ENCODE assay signal across 8 mouse cellular contexts in the genomic region with DNA sequence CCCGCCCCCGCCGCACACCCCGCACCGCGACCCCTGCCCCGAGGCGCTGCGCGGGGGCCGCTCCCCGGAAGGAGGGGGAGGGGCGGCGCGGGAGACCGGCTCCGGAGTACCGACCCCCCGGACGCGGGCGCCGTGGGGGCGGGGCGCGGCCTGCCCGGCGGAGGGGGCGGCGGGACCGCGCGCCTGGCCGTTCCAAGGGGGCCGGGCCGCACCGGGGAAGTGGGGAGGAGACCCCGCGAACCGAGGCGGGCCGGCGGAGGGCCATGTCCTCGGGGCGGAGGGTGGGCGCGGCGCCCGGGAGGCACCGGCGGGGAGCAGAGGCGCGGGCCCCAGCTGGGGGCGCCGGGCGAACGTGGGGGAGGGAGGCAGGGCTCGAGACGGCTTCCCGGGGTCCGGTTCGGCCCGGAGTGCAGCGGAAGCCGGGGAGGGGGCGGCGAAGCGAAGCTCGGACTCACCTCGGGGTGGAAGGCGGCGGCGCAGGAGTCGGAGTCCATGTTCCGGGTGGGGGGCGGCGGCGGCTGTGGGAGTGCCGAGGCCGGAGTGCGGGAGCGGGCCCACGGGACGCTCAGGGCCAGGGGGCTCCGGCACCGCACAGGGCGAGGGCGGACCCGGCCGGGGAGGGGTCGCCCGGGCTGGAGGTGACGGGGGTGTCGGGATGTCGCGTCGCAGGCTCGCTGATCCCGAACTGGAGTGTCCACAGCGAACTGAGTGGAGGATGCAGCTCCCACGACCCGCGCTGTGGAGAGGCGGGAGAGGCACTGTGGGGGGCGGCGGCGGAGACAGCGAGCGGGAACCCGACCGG. TPM values are rescaled to one million over a fixed set of nuclear protein-coding genes. Genes with fewer than 3 reads are reported as not detected.
DNase-seq lines count a peak whose midpoint lies in the region; ATAC-seq and TF ChIP-seq lines count a peak whose summit lies in the region.

No protein-coding gene starts in this region.

- no peaks in the 10 kb centered on the region for H3K9me3 ChIP-seq in heart, embryonic 12.5 days (replicated peaks)
- no peaks in the 10 kb centered on the region for H3K9me3 ChIP-seq in E14TG2a.4 (ENCODE audit: low read length)
- H3K9me3 ChIP-seq in embryonic facial prominence, embryonic 14.5 days (ENCODE audit: control insufficient read depth, low read length): no peaks in the 10 kb centered on the region
- no peaks in the 10 kb centered on the region for H3K9me3 ChIP-seq in intestine, embryonic 15.5 days
- H3K9me3 ChIP-seq in midbrain, embryonic 13.5 days: no peaks in the 10 kb centered on the region

- H3K4me2 ChIP-seq in heart, embryonic 12.5 days: peak overlapping the region; percentile 89
- H3K4me2 ChIP-seq in embryonic facial prominence, embryonic 14.5 days (ENCODE audit: low read depth, low read length): peak overlapping the region; percentile 88
- H3K4me2 ChIP-seq in intestine, embryonic 15.5 days (replicated peaks): peak overlapping the region; percentile 88
- peak overlapping the region; percentile 91 for H3K4me2 ChIP-seq in midbrain, embryonic 13.5 days (replicated peaks)

- peak overlapping the region; percentile 100 for H3K9ac ChIP-seq in heart, embryonic 12.5 days
- H3K9ac ChIP-seq in embryonic facial prominence, embryonic 14.5 days (ENCODE audit: low read depth, low read length): peak overlapping the region; percentile 95
- H3K9ac ChIP-seq in intestine, embryonic 15.5 days: peak overlapping the region; percentile 93
- H3K9ac ChIP-seq in midbrain, embryonic 13.5 days (replicated peaks): peak overlapping the region; percentile 93

- no peak for TF ChIP-seq CTCF in E14TG2a.4 (conservative IDR thresholded peaks at IDR 0.05; ENCODE audit: low read length)

- peaks cover 27% of the 10 kb centered on the region for H3K36me3 ChIP-seq in heart, embryonic 12.5 days
- H3K36me3 ChIP-seq in E14TG2a.4 (ENCODE audit: insufficient read depth, low read length): peaks cover 34% of the 10 kb centered on the region
- peaks cover 30% of the 10 kb centered on the region for H3K36me3 ChIP-seq in embryonic facial prominence, embryonic 14.5 days (ENCODE audit: control insufficient read depth, insufficient read depth, low read length)
- H3K36me3 ChIP-seq in intestine, embryonic 15.5 days: peaks cover 11% of the 10 kb centered on the region
- peaks cover 29% of the 10 kb centered on the region for H3K36me3 ChIP-seq in midbrain, embryonic 13.5 days

- intact Hi-C loops in heart, postnatal 10 days (cut with DNase I): no loop called here

- no peaks in the 10 kb centered on the region for H3K27me3 ChIP-seq in heart, embryonic 12.5 days (replicated peaks)
- H3K27me3 ChIP-seq in E14TG2a.4 (ENCODE audit: insufficient read depth, low read length): peaks cover 38% of the 10 kb centered on the region
- H3K27me3 ChIP-seq in embryonic facial prominence, embryonic 14.5 days (replicated peaks; ENCODE audit: control insufficient read depth, insufficient read depth, low read length): no peaks in the 10 kb centered on the region
- H3K27me3 ChIP-seq in intestine, embryonic 15.5 days (replicated peaks): no peaks in the 10 kb centered on the region
- H3K27me3 ChIP-seq in midbrain, embryonic 13.5 days: no peaks in the 10 kb centered on the region

- under 1% methylated on average over 72 of the region's 111 CpGs for WGBS in heart, embryonic 12.5 days
- 1% methylated on average over 15 of the region's 111 CpGs for WGBS in embryonic facial prominence, embryonic 14.5 days
- WGBS in intestine, embryonic 15.5 days: under 1% methylated on average over 68 of the region's 111 CpGs
- 1% methylated on average over 79 of the region's 111 CpGs for WGBS in midbrain, embryonic 13.5 days

- peak; percentile 15 for ATAC-seq in heart, embryonic 12.5 days (ENCODE audit: insufficient number of reproducible peaks, low FRiP score)
- ATAC-seq in embryonic facial prominence, embryonic 14.5 days (ENCODE audit: low read depth): peak; percentile 19; the same call in 1 of the 2 replicates
- ATAC-seq in intestine, embryonic 15.5 days: peak; percentile 42
- ATAC-seq in midbrain, embryonic 13.5 days: peak; percentile 79
- no peak for ATAC-seq in frontal cortex, adult (ENCODE audit: low TSS enrichment)
- ATAC-seq in megakaryocyte-erythroid progenitor cell, adult 5-6 weeks (replicated peaks; ENCODE audit: low FRiP score, low TSS enrichment, poor library complexity, severe bottlenecking): no peak

- peaks cover 28% of the 10 kb centered on the region for H3K4me1 ChIP-seq in heart, embryonic 12.5 days (replicated peaks)
- peaks cover 77% of the 10 kb centered on the region for H3K4me1 ChIP-seq in E14TG2a.4 (replicated peaks; ENCODE audit: low read depth, low read length)
- peaks cover 19% of the 10 kb centered on the region for H3K4me1 ChIP-seq in embryonic facial prominence, embryonic 14.5 days (ENCODE audit: control insufficient read depth, insufficient read depth, low read length)
- H3K4me1 ChIP-seq in intestine, embryonic 15.5 days (replicated peaks): peaks cover 23% of the 10 kb centered on the region
- peaks cover 29% of the 10 kb centered on the region for H3K4me1 ChIP-seq in midbrain, embryonic 13.5 days (replicated peaks)

- no peak for DNase-seq in heart, postnatal 10 days
- DNase-seq in embryonic facial prominence, embryonic 14.5 days (ENCODE audit: low spot score): no peak

- H3K4me3 ChIP-seq in heart, embryonic 12.5 days: peak overlapping the region; percentile 99
- peak overlapping the region; percentile 97 for H3K4me3 ChIP-seq in E14TG2a.4 (replicated peaks; ENCODE audit: low read length)
- H3K4me3 ChIP-seq in embryonic facial prominence, embryonic 14.5 days (ENCODE audit: low read depth, low read length): peak overlapping the region; percentile 100
- peak overlapping the region; percentile 86 for H3K4me3 ChIP-seq in intestine, embryonic 15.5 days (replicated peaks)
- H3K4me3 ChIP-seq in midbrain, embryonic 13.5 days (replicated peaks): peak overlapping the region; percentile 73

- peak overlapping the region; percentile 85 for H3K27ac ChIP-seq in heart, embryonic 12.5 days (ENCODE audit: poor library complexity, severe bottlenecking)
- H3K27ac ChIP-seq in embryonic facial prominence, embryonic 14.5 days (replicated peaks; ENCODE audit: low read depth, low read length): peak overlapping the region; percentile 86
- H3K27ac ChIP-seq in intestine, embryonic 15.5 days: peak overlapping the region; percentile 82
- peak overlapping the region; percentile 48 for H3K27ac ChIP-seq in midbrain, embryonic 13.5 days

RNA-seq across cellular contexts. Expression of a gene that starts 0.5 kb away (rescaled TPM):
- 26.7 and 27.0 TPM in 2 replicates for polyA plus RNA-seq in heart, embryonic 12.5 days (2016; fragmentation: Nextera tagmentation; extraction: Ambion mirVana)
- total RNA-seq in heart, postnatal 10 days (2021): 10 to 100 TPM in 1 of 2 experiments, 1 to 10 TPM in 1; 8.5 to 11.3 TPM
- 30.1 and 32.6 TPM in 2 replicates for polyA plus RNA-seq in embryonic facial prominence, embryonic 14.5 days (2014; fragmentation: Nextera tagmentation; extraction: Ambion mirVana)
- polyA plus RNA-seq in intestine, embryonic 15.5 days (2015; fragmentation: Nextera tagmentation; extraction: Ambion mirVana): 20.4 and 21.0 TPM in 2 replicates
- polyA plus RNA-seq in midbrain, embryonic 13.5 days (2015; fragmentation: Nextera tagmentation; extraction: Ambion mirVana): 17.5 and 17.7 TPM in 2 replicates
- total RNA-seq in megakaryocyte-erythroid progenitor cell, adult 5-6 weeks (2014; fragmentation: Nextera tagmentation): 0.15 and 0.52 TPM in 2 replicates
- 0.09 and 1.5 TPM in 2 replicates for total RNA-seq in megakaryocyte-erythroid progenitor cell, adult 5-6 weeks (2017)

RNA-seq across cellular contexts. Expression of a gene that starts 6.8 kb away (rescaled TPM):
- polyA plus RNA-seq in heart, embryonic 12.5 days (2016; fragmentation: Nextera tagmentation; extraction: Ambion mirVana): 25.2 and 26.6 TPM in 2 replicates
- total RNA-seq in heart, postnatal 10 days (2021): 10 to 100 TPM; 10.3 to 12.5 TPM
- 31.7 and 32.7 TPM in 2 replicates for polyA plus RNA-seq in embryonic facial prominence, embryonic 14.5 days (2014; fragmentation: Nextera tagmentation; extraction: Ambion mirVana)
- 31.2 and 32.0 TPM in 2 replicates for polyA plus RNA-seq in intestine, embryonic 15.5 days (2015; fragmentation: Nextera tagmentation; extraction: Ambion mirVana)
- polyA plus RNA-seq in midbrain, embryonic 13.5 days (2015; fragmentation: Nextera tagmentation; extraction: Ambion mirVana): 34.7 and 38.0 TPM in 2 replicates
- 2.1 and 7.3 TPM in 2 replicates for total RNA-seq in megakaryocyte-erythroid progenitor cell, adult 5-6 weeks (2014; fragmentation: Nextera tagmentation)
- 1.4 and 9.6 TPM in 2 replicates for total RNA-seq in megakaryocyte-erythroid progenitor cell, adult 5-6 weeks (2017)

RNA-seq across cellular contexts. Expression of a gene that starts 13.0 kb away (rescaled TPM):
- polyA plus RNA-seq in heart, embryonic 12.5 days (2016; fragmentation: Nextera tagmentation; extraction: Ambion mirVana): 41.0 and 41.4 TPM in 2 replicates
- 10 to 100 TPM; 43.5 to 49.4 TPM for total RNA-seq in heart, postnatal 10 days (2021)
- polyA plus RNA-seq in embryonic facial prominence, embryonic 14.5 days (2014; fragmentation: Nextera tagmentation; extraction: Ambion mirVana): 10.9 and 11.2 TPM in 2 replicates
- polyA plus RNA-seq in intestine, embryonic 15.5 days (2015; fragmentation: Nextera tagmentation; extraction: Ambion mirVana): 10.6 and 10.9 TPM in 2 replicates
- polyA plus RNA-seq in midbrain, embryonic 13.5 days (2015; fragmentation: Nextera tagmentation; extraction: Ambion mirVana): 2.0 and 3.0 TPM in 2 replicates
- total RNA-seq in megakaryocyte-erythroid progenitor cell, adult 5-6 weeks (2014; fragmentation: Nextera tagmentation): 7.0 and 7.6 TPM in 2 replicates
- total RNA-seq in megakaryocyte-erythroid progenitor cell, adult 5-6 weeks (2017): 5.1 and 8.3 TPM in 2 replicates

RNA-seq across cellular contexts. Expression of a gene that starts 31.9 kb away (rescaled TPM):
- polyA plus RNA-seq in heart, embryonic 12.5 days (2016; fragmentation: Nextera tagmentation; extraction: Ambion mirVana): 13.9 and 15.1 TPM in 2 replicates
- total RNA-seq in heart, postnatal 10 days (2021): 1 to 10 TPM; 4.9 to 5.2 TPM
- polyA plus RNA-seq in embryonic facial prominence, embryonic 14.5 days (2014; fragmentation: Nextera tagmentation; extraction: Ambion mirVana): 19.0 and 19.9 TPM in 2 replicates
- 15.6 and 19.0 TPM in 2 replicates for polyA plus RNA-seq in intestine, embryonic 15.5 days (2015; fragmentation: Nextera tagmentation; extraction: Ambion mirVana)
- 17.9 and 26.3 TPM in 2 replicates for polyA plus RNA-seq in midbrain, embryonic 13.5 days (2015; fragmentation: Nextera tagmentation; extraction: Ambion mirVana)
- total RNA-seq in megakaryocyte-erythroid progenitor cell, adult 5-6 weeks (2014; fragmentation: Nextera tagmentation): 6.6 and 27.2 TPM in 2 replicates
- 7.0 and 10.6 TPM in 2 replicates for total RNA-seq in megakaryocyte-erythroid progenitor cell, adult 5-6 weeks (2017)

RNA-seq across cellular contexts. Expression of a gene that starts 42.8 kb away (rescaled TPM):
- polyA plus RNA-seq in heart, embryonic 12.5 days (2016; fragmentation: Nextera tagmentation; extraction: Ambion mirVana): 0.06 and 0.13 TPM in 2 replicates
- under 1 TPM; 0.10 to 0.17 TPM for total RNA-seq in heart, postnatal 10 days (2021)
- 1.2 and 1.5 TPM in 2 replicates for polyA plus RNA-seq in embryonic facial prominence, embryonic 14.5 days (2014; fragmentation: Nextera tagmentation; extraction: Ambion mirVana)
- 0.19 and 0.44 TPM in 2 replicates for polyA plus RNA-seq in intestine, embryonic 15.5 days (2015; fragmentation: Nextera tagmentation; extraction: Ambion mirVana)
- polyA plus RNA-seq in midbrain, embryonic 13.5 days (2015; fragmentation: Nextera tagmentation; extraction: Ambion mirVana): 0.86 and 1.4 TPM in 2 replicates
- total RNA-seq in megakaryocyte-erythroid progenitor cell, adult 5-6 weeks (2014; fragmentation: Nextera tagmentation): 0.74 TPM in 1 of 2 replicates, not detected in the other
- 0.88 TPM in 1 of 2 replicates, not detected in the other for total RNA-seq in megakaryocyte-erythroid progenitor cell, adult 5-6 weeks (2017)

Comparison
In these comparisons a context has a peak if more than half of its experiments do, and no peak if none do; other contexts are left out.
1. ATAC-seq: peak in heart, embryonic 12.5 days (single experiment), embryonic facial prominence, embryonic 14.5 days (single experiment), intestine, embryonic 15.5 days (single experiment) and midbrain, embryonic 13.5 days (single experiment); none in frontal cortex, adult (single experiment) and megakaryocyte-erythroid progenitor cell, adult 5-6 weeks (single experiment).
2. Peak in every context shown above with its lines, with median percentiles within 50 percentile points of each other: H3K27ac ChIP-seq, H3K4me2 ChIP-seq, H3K4me3 ChIP-seq and H3K9ac ChIP-seq.